Mouse (Mus musculus) stomach, postnatal 0 days (tissue): ENCODE data around the gene Fam189a1.
A peak's percentile ranks its signal among the peaks of the same experiment; 100 is the strongest.

Experiments used
- CTCF ChIP-seq: IDR thresholded peaks from 2 replicates; pipeline ENCODE4 v1.5.1; 2016; ENCODE audit warnings: antibody characterized with exemption, low read depth, mild to moderate bottlenecking, moderate library complexity
- EP300 ChIP-seq: optimal IDR thresholded peaks from 2 replicates; pipeline ENCODE3; 2016; ENCODE audit warnings: antibody characterized with exemption

- TF ChIP-seq CTCF (0 out of 2 replicates have a peak, but pooled peaks have one; percentile 2), EP300 (no peak)
Observed at GRCm38 (mm10) chr7:65154576-65154975, 1.8 kb downstream of the Fam189a1 start.
